Mouse (Mus musculus) hindbrain, embryonic 14.5 days (tissue): ENCODE data around the gene Vdr. TPM values are rescaled to one million over a fixed set of nuclear protein-coding genes. Genes with fewer than 3 reads are reported as not detected.

Source experiments
- ATAC-seq: fragments of 200-750 bp; cut with Nextera tagmentation; 2 replicates; pipeline ENCODE4 v1.8.0; 2017; ENCODE audit warnings: moderate number of reproducible peaks, mild to moderate bottlenecking, moderate TSS enrichment, moderate library complexity; ENCODE audit not compliant: low FRiP score
- DNase-seq: peaks from one replicate; pipeline ENCODE4 v3.0.0-alpha.2; 2015; ENCODE audit warnings: low spot score
- H3K27ac ChIP-seq: fragments of 300-500 bp; sonication (generic); 2 replicates; pipeline ENCODE4 v1.5.1; 2014; ENCODE audit warnings: mild to moderate bottlenecking, moderate library complexity
- H3K27me3 ChIP-seq: fragments of 300-500 bp; sonication (generic); 2 replicates; pipeline ENCODE4 v1.6.1; 2014; ENCODE audit warnings: mild to moderate bottlenecking, low read length, mixed read lengths; ENCODE audit not compliant: control insufficient read depth, insufficient read depth
- H3K36me3 ChIP-seq: fragments of 300-500 bp; sonication (generic); replicated peaks from 2 replicates; pipeline ENCODE4 v1.6.1; 2014; ENCODE audit not compliant: control insufficient read depth, insufficient read depth
- H3K4me1 ChIP-seq: fragments of 300-500 bp; sonication (generic); replicated peaks from 2 replicates; pipeline ENCODE4 v1.6.1; 2014; ENCODE audit warnings: antibody characterized with exemption, low read length, mixed read lengths; ENCODE audit not compliant: control insufficient read depth, insufficient read depth
- H3K4me2 ChIP-seq: fragments of 300-500 bp; sonication (generic); replicated peaks from 2 replicates; pipeline ENCODE4 v1.6.1; 2014; ENCODE audit warnings: mild to moderate bottlenecking, moderate library complexity
- H3K4me3 ChIP-seq: fragments of 300-500 bp; sonication (generic); replicated peaks from 2 replicates; pipeline ENCODE4 v1.5.1; 2014; ENCODE audit warnings: mild to moderate bottlenecking, low read length
- H3K9ac ChIP-seq: fragments of 300-500 bp; sonication (generic); 2 replicates; pipeline ENCODE4 v1.6.1; 2014
- H3K9me3 ChIP-seq: fragments of 300-500 bp; sonication (generic); 2 replicates; pipeline ENCODE4 v1.6.1; 2016; ENCODE audit warnings: low read length; ENCODE audit not compliant: control insufficient read depth
- WGBS: fragments of 180-500 bp; shearing (Covaris S2); extraction: QIAGEN DNeasy Blood & Tissue Kit; methylation state at CpG from one replicate; pipeline ENCODE4 v1.1.7; 2014; 5-methylcytosine and 5-hydroxymethylcytosine counted together
- polyA plus RNA-seq: library from polyadenylated mRNA; unstranded; fragments of >200 nt; fragmentation: Nextera tagmentation; extraction: Ambion mirVana; gene quantifications from 2 replicates; pipeline ENCODE4 v1.2.1, GENCODE M21; 2014

Vdr gene
- polyA plus RNA-seq, 1 experiment from 2014 or later, result 0.27 TPM

DNA sequence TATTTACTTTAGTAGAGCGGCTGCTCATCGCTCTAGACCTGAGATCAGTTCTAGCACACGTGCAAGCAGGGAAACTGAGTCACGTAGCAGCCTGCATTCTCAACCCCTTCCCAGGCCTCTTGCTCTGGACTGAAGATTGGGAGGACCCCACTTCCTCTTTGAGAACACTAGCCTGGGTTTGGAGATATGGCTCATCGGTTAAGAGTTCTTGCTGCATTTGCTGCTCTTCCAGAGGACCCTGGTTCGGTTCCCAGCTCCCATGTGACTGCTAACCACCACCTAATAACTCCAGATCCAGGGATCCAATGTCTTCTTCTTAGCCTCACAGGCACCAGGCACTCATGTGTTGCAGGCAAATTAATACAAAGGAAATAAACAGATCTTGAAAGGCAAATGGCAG, 69.0 kb downstream of the Vdr start:
- H3K9ac ChIP-seq, result no peak overlapping the region
- no peaks in the 10 kb centered on the region for H3K27me3 ChIP-seq
- no peak for ATAC-seq
- H3K4me2 ChIP-seq, result no peak overlapping the region
- H3K36me3 ChIP-seq, result no peaks in the 10 kb centered on the region
- no peak overlapping the region for H3K4me3 ChIP-seq
- peaks cover 7% of the 10 kb centered on the region; the same call in 1 of the 2 replicates for H3K4me1 ChIP-seq
- no peak overlapping the region for H3K27ac ChIP-seq
- no peak for DNase-seq
- no peaks in the 10 kb centered on the region for H3K9me3 ChIP-seq
- WGBS, result 95% methylated on average over 6 of the region's 6 CpGs

DNA sequence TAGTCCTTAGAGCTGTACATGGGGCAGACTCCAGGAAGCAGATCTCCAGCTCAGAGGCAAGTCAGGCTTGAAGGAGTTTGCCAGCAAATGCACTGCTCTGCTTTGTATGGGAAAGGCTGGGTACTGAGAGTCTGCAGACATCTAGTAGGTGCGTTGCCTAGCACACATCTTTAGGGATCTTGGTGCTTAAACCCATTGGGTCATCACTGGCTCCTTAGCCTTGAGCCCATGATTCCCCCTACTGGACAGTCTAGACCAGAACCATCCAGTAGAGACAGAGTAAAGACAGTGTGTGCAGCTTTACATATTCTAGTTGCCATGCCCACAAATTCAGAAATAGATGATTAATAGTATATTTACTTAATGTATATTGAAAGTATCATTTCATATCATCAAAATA, 69.6 kb downstream of the Vdr start:
- no peak overlapping the region; the same call in 1 of the 2 replicates for H3K27ac ChIP-seq
- peaks cover 7% of the 10 kb centered on the region; the same call in 1 of the 2 replicates for H3K4me1 ChIP-seq
- H3K9ac ChIP-seq, result no peak overlapping the region
- no peak overlapping the region for H3K4me2 ChIP-seq
- no peaks in the 10 kb centered on the region for H3K27me3 ChIP-seq
- ATAC-seq, result no peak
- WGBS, result 81% methylated on average over 1 of the region's 1 CpGs
- H3K4me3 ChIP-seq, result no peak overlapping the region
- no peak for DNase-seq
- H3K9me3 ChIP-seq, result no peaks in the 10 kb centered on the region
- H3K36me3 ChIP-seq, result no peaks in the 10 kb centered on the region

DNA sequence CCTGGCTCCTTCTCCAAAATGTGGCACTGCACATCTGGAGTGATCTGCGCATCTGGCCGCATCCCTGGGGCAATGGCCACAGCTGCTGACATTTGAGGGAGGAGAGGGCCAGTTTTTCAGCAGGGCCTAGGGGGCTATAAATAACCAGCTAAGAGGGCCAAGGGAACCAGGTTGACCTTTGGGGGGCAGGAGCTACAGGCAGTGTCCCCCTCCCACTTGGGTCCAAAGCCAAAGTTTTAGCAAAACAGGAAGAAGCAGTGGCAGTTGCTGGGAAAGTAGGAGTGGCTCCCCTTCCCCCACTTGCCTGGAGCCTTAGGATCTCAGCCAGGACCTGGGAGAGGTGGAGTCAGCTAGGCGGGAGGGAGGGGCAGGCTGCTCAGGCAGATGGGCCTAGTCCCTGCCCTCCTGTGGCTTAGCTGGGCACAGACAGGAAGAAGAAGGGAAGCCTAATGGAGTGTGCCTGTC, 70.4 kb downstream of the Vdr start:
- H3K27me3 ChIP-seq, result no peaks in the 10 kb centered on the region
- peaks cover 7% of the 10 kb centered on the region; the same call in 1 of the 2 replicates for H3K4me1 ChIP-seq
- H3K9ac ChIP-seq, result no peak overlapping the region
- ATAC-seq (no peak), DNase-seq (no peak)
- H3K36me3 ChIP-seq, result no peaks in the 10 kb centered on the region
- no peak overlapping the region for H3K27ac ChIP-seq
- H3K4me3 ChIP-seq, result no peak overlapping the region
- H3K4me2 ChIP-seq, result no peak overlapping the region
- no peaks in the 10 kb centered on the region for H3K9me3 ChIP-seq
- WGBS, result 63% methylated on average over 3 of the region's 3 CpGs

DNA sequence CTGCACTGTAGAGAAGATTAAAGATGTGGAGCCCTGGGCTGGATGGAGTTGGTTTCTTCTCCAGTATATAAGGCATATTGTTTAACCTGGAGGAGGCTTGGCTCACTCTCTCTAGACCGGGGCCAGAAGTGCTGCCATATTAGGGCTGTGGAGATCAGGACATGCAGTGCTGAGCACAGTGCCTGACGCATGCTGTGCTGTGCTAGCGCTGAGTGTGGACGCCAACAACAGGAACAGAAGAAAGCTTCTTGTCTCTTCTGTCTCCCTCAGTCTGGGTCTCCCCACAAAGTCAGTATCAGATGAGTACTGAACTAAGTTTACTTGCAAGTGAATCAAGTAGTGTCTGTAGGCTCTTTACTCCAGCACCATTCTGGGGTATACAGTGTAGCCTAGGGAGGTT, 71.0 kb downstream of the Vdr start:
- no peak for ATAC-seq
- H3K27ac ChIP-seq, result no peak overlapping the region
- H3K27me3 ChIP-seq, result no peaks in the 10 kb centered on the region
- H3K36me3 ChIP-seq, result no peaks in the 10 kb centered on the region
- H3K4me3 ChIP-seq, result no peak overlapping the region
- H3K4me1 ChIP-seq, result peaks cover 7% of the 10 kb centered on the region; the same call in 1 of the 2 replicates
- 73% methylated on average over 4 of the region's 4 CpGs for WGBS
- DNase-seq, result no peak
- H3K9me3 ChIP-seq, result no peaks in the 10 kb centered on the region
- H3K9ac ChIP-seq, result no peak overlapping the region
- H3K4me2 ChIP-seq, result no peak overlapping the region

DNA sequence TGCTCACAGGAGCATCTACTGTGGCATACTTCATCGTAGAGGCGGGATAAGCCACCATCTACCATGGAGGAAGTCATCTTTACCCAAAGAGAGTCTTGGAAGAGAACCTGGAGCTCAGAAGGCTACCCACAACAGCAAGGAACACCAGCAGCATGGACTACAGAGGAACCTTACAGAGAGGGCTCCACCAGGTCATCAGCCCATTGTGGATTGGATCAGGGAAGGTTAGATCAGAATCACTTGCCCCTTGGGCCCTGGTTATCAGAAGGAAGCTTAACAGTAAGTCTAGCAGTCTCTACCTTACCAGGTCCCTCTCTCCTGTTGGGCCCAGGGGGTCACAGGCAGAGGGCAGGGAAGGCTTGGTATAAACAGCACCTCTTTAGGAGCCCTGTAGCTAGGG, 71.4 kb downstream of the Vdr start:
- peaks cover 7% of the 10 kb centered on the region; the same call in 1 of the 2 replicates for H3K4me1 ChIP-seq
- no peaks in the 10 kb centered on the region for H3K36me3 ChIP-seq
- H3K9me3 ChIP-seq, result no peaks in the 10 kb centered on the region
- H3K4me3 ChIP-seq, result no peak overlapping the region
- DNase-seq (no peak), ATAC-seq (no peak)
- H3K27ac ChIP-seq, result no peak overlapping the region
- no peak overlapping the region for H3K4me2 ChIP-seq
- no peak overlapping the region for H3K9ac ChIP-seq
- no peaks in the 10 kb centered on the region for H3K27me3 ChIP-seq
- 94% methylated on average over 2 of the region's 2 CpGs for WGBS

DNA sequence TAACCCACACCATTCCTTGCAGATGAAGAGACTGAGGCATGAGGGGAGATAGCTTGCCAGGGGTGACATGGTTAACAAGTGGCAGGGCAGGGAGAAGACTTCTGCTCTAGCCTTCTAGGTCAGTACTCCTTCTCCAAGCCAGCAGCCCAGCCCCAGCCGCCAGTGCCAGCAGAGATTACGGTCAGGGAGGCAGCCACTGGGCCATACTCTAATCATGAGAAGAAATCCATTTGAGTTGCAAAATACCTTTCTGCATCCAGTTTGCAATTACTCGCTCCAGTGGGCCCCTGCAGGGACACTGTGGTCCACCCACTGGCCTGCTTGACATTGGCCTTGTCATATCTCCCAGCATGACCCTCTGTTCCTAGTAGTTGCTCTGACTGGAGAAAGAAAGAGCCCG, 72.0 kb downstream of the Vdr start:
- ATAC-seq (no peak), DNase-seq (no peak)
- Histone ChIP-seq H3K9me3 (no peaks in the 10 kb centered on the region), H3K27me3 (no peaks in the 10 kb centered on the region), H3K36me3 (no peaks in the 10 kb centered on the region), H3K4me3 (no peak overlapping the region), H3K9ac (no peak overlapping the region), H3K4me2 (no peak overlapping the region), H3K27ac (no peak overlapping the region), H3K4me1 (peaks cover 9% of the 10 kb centered on the region; the same call in 1 of the 2 replicates)
- WGBS, result 72% methylated on average over 4 of the region's 4 CpGs

DNA sequence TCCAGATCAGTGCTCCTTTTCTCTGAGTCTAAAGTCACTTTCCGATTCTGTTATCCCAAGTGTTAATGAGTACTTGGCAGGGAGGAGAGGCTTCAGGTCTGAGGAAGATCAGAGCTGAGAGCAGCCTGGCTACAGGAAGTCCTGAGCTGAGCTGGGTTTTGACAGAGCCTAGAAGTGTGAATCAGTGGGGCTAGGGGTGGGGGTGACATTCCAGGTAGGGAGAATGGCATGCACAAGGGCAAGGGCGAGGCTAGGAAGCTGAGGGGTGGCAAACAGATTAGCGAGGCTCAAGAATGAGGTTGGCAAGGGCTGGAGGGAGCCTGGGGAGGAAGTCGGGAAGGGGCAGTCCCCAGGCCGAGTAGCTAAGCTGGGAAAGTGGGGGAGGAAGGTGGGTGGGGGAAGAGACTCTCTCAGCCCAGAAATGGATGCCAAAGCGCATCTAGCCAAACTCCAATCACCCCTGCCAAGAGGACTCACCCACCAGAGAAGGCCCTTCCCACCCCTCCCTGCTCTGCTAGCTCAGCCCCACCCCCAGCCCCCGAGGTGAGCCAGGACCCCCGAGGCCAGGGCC, 72.9 kb downstream of the Vdr start:
- 35% methylated on average over 8 of the region's 8 CpGs for WGBS

DNA sequence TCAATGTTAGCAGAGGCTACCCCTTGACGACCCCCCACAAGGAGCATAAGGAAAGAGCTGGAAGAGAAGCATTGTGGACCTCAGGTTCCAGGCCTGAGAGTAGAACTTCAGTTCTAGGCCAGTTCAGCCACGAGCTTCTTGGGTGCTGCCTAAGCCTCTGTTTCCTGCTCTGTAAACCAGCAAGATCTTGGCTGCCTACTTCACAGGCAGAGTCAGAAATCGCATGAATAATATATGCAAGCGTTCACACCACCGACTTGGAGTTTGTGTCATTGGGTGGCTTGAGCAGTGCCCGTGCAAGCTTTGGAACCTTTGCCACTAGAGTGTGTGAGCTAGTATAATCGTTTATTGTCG, 73.6 kb downstream of the Vdr start:
- H3K4me3 ChIP-seq, result no peak overlapping the region
- peaks cover 23% of the 10 kb centered on the region for H3K4me1 ChIP-seq
- H3K27ac ChIP-seq, result no peak overlapping the region
- WGBS, result 62% methylated on average over 8 of the region's 8 CpGs
- no peak overlapping the region for H3K4me2 ChIP-seq
- H3K36me3 ChIP-seq, result no peaks in the 10 kb centered on the region
- no peaks in the 10 kb centered on the region for H3K27me3 ChIP-seq
- H3K9me3 ChIP-seq, result no peaks in the 10 kb centered on the region
- DNase-seq, result no peak
- no peak overlapping the region for H3K9ac ChIP-seq
- ATAC-seq, result no peak

More for the DNA sequence above, 72.9 kb downstream of the Vdr start:
- Histone ChIP-seq H3K4me3 (no peak overlapping the region), H3K4me2 (no peak overlapping the region), H3K9me3 (no peaks in the 10 kb centered on the region), H3K27ac (no peak overlapping the region), H3K9ac (no peak overlapping the region), H3K27me3 (no peaks in the 10 kb centered on the region), H3K36me3 (no peaks in the 10 kb centered on the region), H3K4me1 (peaks cover 16% of the 10 kb centered on the region)
- ATAC-seq (peak; percentile 43; the same call in 1 of the 2 replicates), DNase-seq (no peak)

DNA sequence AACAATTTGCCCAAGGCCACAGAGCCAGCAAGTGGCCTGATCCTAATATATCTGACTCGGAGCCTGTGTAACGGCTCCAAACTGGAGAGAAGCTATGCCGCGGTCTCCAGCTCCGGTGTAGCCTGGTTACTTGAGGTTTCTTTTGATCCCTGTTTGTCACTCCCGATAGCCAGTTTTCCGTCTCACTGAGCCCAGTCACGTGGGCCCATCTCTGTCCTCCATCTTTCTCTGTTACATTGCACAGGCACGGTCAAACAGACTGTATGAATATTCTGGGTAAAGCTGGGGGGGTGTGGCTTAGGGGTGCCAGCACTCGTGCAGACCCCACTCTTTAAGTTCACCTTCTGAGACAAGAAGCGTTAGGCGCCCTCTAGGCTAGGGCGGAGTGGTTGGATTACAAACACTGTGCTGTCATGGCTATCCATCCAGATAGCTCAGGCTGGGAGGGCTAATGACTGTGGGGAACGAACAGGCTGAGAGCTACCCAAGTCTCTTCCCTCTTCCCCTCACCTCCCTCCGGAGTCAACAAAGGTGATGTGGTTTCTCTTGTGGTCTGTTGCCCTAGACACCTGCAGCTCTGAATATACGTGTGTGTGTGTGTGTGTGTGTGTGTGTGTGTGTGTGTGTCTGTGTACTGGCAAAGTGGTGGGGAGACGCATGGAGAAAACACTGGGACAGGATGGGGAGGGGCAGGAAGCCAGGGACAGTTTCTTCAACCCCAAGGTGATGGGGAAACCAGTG, 74.1 kb downstream of the Vdr start:
- no peaks in the 10 kb centered on the region for H3K27me3 ChIP-seq
- no peak overlapping the region for H3K27ac ChIP-seq
- H3K4me1 ChIP-seq, result peaks cover 23% of the 10 kb centered on the region
- ATAC-seq (no peak), DNase-seq (no peak)
- no peaks in the 10 kb centered on the region for H3K36me3 ChIP-seq
- H3K9me3 ChIP-seq, result no peaks in the 10 kb centered on the region
- no peak overlapping the region for H3K4me3 ChIP-seq
- 55% methylated on average over 17 of the region's 17 CpGs for WGBS
- H3K9ac ChIP-seq, result no peak overlapping the region
- no peak overlapping the region for H3K4me2 ChIP-seq
